Mouse (Mus musculus): Measurements from ENCODE around the gene Snd1. TPM values are rescaled to one million over a fixed set of nuclear protein-coding genes. Genes with fewer than 3 reads are reported as not detected.

The Snd1 gene
- polyA plus RNA-seq, 1 experiment from 2014 or later: 127 TPM

- H3K27me3 ChIP-seq (replicated peaks; ENCODE audit: control insufficient read depth, insufficient read depth, low read length): no peaks in the 10 kb centered on the region
- no peak overlapping the region for H3K4me3 ChIP-seq (ENCODE audit: low read length)
- H3K36me3 ChIP-seq (ENCODE audit: control insufficient read depth, insufficient read depth, low read length): peaks cover 12% of the 10 kb centered on the region; the same call in 1 of the 2 replicates
- H3K4me2 ChIP-seq (ENCODE audit: low read depth, low read length): no peak overlapping the region
- no peak for ATAC-seq
- WGBS: 85% methylated on average over 1 of the region's 1 CpGs
- H3K9me3 ChIP-seq (ENCODE audit: control insufficient read depth, low read length): no peaks in the 10 kb centered on the region
- H3K27ac ChIP-seq (ENCODE audit: low read length): no peak overlapping the region
- H3K9ac ChIP-seq (ENCODE audit: low read depth, low read length): no peak overlapping the region
- no peaks in the 10 kb centered on the region for H3K4me1 ChIP-seq (ENCODE audit: control insufficient read depth, insufficient read depth, low read length)
These were observed 46.5 kb downstream of the Snd1 start for GRCm38 (mm10) chr6:28521416-28521815.

GRCm38 (mm10) chr6:28525589-28525988 is 50.6 kb downstream of the Snd1 start:
- H3K27ac ChIP-seq (ENCODE audit: low read length): no peak overlapping the region
- 86% methylated on average over 2 of the region's 2 CpGs for WGBS
- no peaks in the 10 kb centered on the region for H3K4me1 ChIP-seq (ENCODE audit: control insufficient read depth, insufficient read depth, low read length)
- H3K4me2 ChIP-seq (ENCODE audit: low read depth, low read length): no peak overlapping the region
- no peak overlapping the region for H3K4me3 ChIP-seq (ENCODE audit: low read length)
- H3K9ac ChIP-seq (ENCODE audit: low read depth, low read length): no peak overlapping the region
- H3K36me3 ChIP-seq (ENCODE audit: control insufficient read depth, insufficient read depth, low read length): peaks cover 23% of the 10 kb centered on the region; the same call in 1 of the 2 replicates
- ATAC-seq: no peak
- no peaks in the 10 kb centered on the region for H3K9me3 ChIP-seq (ENCODE audit: control insufficient read depth, low read length)
- H3K27me3 ChIP-seq (replicated peaks; ENCODE audit: control insufficient read depth, insufficient read depth, low read length): no peaks in the 10 kb centered on the region

- 90% methylated on average over 10 of the region's 10 CpGs for WGBS
- no peak for ATAC-seq
- H3K4me1 ChIP-seq (ENCODE audit: control insufficient read depth, insufficient read depth, low read length): no peaks in the 10 kb centered on the region
- H3K27ac ChIP-seq (ENCODE audit: low read length): no peak overlapping the region
- peaks cover 22% of the 10 kb centered on the region; the same call in 1 of the 2 replicates for H3K36me3 ChIP-seq (ENCODE audit: control insufficient read depth, insufficient read depth, low read length)
- H3K9me3 ChIP-seq (ENCODE audit: control insufficient read depth, low read length): no peaks in the 10 kb centered on the region
- no peak overlapping the region for H3K4me3 ChIP-seq (ENCODE audit: low read length)
- H3K4me2 ChIP-seq (ENCODE audit: low read depth, low read length): no peak overlapping the region
- H3K27me3 ChIP-seq (replicated peaks; ENCODE audit: control insufficient read depth, insufficient read depth, low read length): no peaks in the 10 kb centered on the region
- no peak overlapping the region for H3K9ac ChIP-seq (ENCODE audit: low read depth, low read length)
These were observed 52.5 kb downstream of the Snd1 start for GRCm38 (mm10) chr6:28527459-28527858.

GRCm38 (mm10) chr6:28528208-28528607 is 53.3 kb downstream of the Snd1 start:
- Histone ChIP-seq H3K4me2 (ENCODE audit: low read depth, low read length) (no peak overlapping the region), H3K4me3 (ENCODE audit: low read length) (no peak overlapping the region), H3K4me1 (ENCODE audit: control insufficient read depth, insufficient read depth, low read length) (no peaks in the 10 kb centered on the region), H3K27ac (ENCODE audit: low read length) (no peak overlapping the region), H3K27me3 (replicated peaks; ENCODE audit: control insufficient read depth, insufficient read depth, low read length) (no peaks in the 10 kb centered on the region), H3K9me3 (ENCODE audit: control insufficient read depth, low read length) (no peaks in the 10 kb centered on the region), H3K9ac (ENCODE audit: low read depth, low read length) (no peak overlapping the region), H3K36me3 (ENCODE audit: control insufficient read depth, insufficient read depth, low read length) (peaks cover 22% of the 10 kb centered on the region; the same call in 1 of the 2 replicates)
- no peak for ATAC-seq
- 86% methylated on average over 6 of the region's 6 CpGs for WGBS

GRCm38 (mm10) chr6:28536464-28536863 is 61.5 kb downstream of the Snd1 start:
- H3K27ac ChIP-seq (ENCODE audit: low read length): no peak overlapping the region
- H3K4me3 ChIP-seq (ENCODE audit: low read length): no peak overlapping the region
- ATAC-seq: no peak
- no peak overlapping the region for H3K4me2 ChIP-seq (ENCODE audit: low read depth, low read length)
- H3K36me3 ChIP-seq (ENCODE audit: control insufficient read depth, insufficient read depth, low read length): 0 out of 2 replicates have a peak, but pooled peaks cover 5% of the 10 kb centered on the region
- H3K4me1 ChIP-seq (ENCODE audit: control insufficient read depth, insufficient read depth, low read length): no peaks in the 10 kb centered on the region
- no peaks in the 10 kb centered on the region for H3K27me3 ChIP-seq (replicated peaks; ENCODE audit: control insufficient read depth, insufficient read depth, low read length)
- no peak overlapping the region for H3K9ac ChIP-seq (ENCODE audit: low read depth, low read length)
- 93% methylated on average over 5 of the region's 5 CpGs for WGBS
- H3K9me3 ChIP-seq (ENCODE audit: control insufficient read depth, low read length): no peaks in the 10 kb centered on the region

GRCm38 (mm10) chr6:28537851-28538527 is 63.0 kb downstream of the Snd1 start:
- 78% methylated on average over 10 of the region's 10 CpGs for WGBS
- Histone ChIP-seq H3K4me1 (ENCODE audit: control insufficient read depth, insufficient read depth, low read length) (no peaks in the 10 kb centered on the region), H3K36me3 (ENCODE audit: control insufficient read depth, insufficient read depth, low read length) (0 out of 2 replicates have a peak, but pooled peaks cover 5% of the 10 kb centered on the region), H3K4me3 (ENCODE audit: low read length) (no peak overlapping the region), H3K9ac (ENCODE audit: low read depth, low read length) (no peak overlapping the region), H3K27me3 (replicated peaks; ENCODE audit: control insufficient read depth, insufficient read depth, low read length) (no peaks in the 10 kb centered on the region), H3K27ac (ENCODE audit: low read length) (no peak overlapping the region), H3K4me2 (ENCODE audit: low read depth, low read length) (no peak overlapping the region), H3K9me3 (ENCODE audit: control insufficient read depth, low read length) (no peaks in the 10 kb centered on the region)
- ATAC-seq: no peak

GRCm38 (mm10) chr6:28542298-28542701 is 67.4 kb downstream of the Snd1 start:
- Histone ChIP-seq H3K4me2 (ENCODE audit: low read depth, low read length) (no peak overlapping the region), H3K4me1 (ENCODE audit: control insufficient read depth, insufficient read depth, low read length) (no peaks in the 10 kb centered on the region)
- WGBS: 67% methylated on average over 6 of the region's 6 CpGs

DNA sequence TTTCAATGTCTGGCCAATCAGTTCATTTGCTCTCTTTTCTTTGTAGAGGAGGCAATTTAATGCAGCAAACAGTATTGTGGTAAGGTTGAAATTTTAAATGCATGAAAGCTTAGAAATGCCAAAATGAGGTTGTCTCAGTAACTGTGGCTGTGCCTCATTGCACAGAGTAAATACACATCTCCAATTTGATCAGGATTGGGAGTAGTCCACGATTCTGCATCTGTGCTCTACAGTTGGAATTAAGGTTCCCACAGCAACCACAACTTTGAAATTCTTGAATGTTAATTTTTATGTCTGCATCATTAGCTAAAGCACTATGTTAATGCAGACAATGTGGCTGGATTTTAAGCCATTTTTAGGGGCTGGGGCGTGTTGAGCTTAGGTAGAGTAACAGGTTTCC is 72.0 kb downstream of the Snd1 start:
- Histone ChIP-seq H3K9me3 (ENCODE audit: control insufficient read depth, low read length) (no peaks in the 10 kb centered on the region), H3K4me2 (ENCODE audit: low read depth, low read length) (no peak overlapping the region), H3K36me3 (ENCODE audit: control insufficient read depth, insufficient read depth, low read length) (peaks cover 11% of the 10 kb centered on the region), H3K4me3 (ENCODE audit: low read length) (no peak overlapping the region), H3K9ac (ENCODE audit: low read depth, low read length) (no peak overlapping the region), H3K27me3 (replicated peaks; ENCODE audit: control insufficient read depth, insufficient read depth, low read length) (no peaks in the 10 kb centered on the region), H3K4me1 (ENCODE audit: control insufficient read depth, insufficient read depth, low read length) (no peaks in the 10 kb centered on the region), H3K27ac (ENCODE audit: low read length) (no peak overlapping the region)
- WGBS: 89% methylated on average over 2 of the region's 2 CpGs
- no peak for ATAC-seq

More at GRCm38 (mm10) chr6:28542298-28542701, 67.4 kb downstream of the Snd1 start:
- no peak overlapping the region for H3K27ac ChIP-seq (ENCODE audit: low read length)
- H3K27me3 ChIP-seq (replicated peaks; ENCODE audit: control insufficient read depth, insufficient read depth, low read length): no peaks in the 10 kb centered on the region
- H3K9ac ChIP-seq (ENCODE audit: low read depth, low read length): no peak overlapping the region
- peaks cover 9% of the 10 kb centered on the region for H3K36me3 ChIP-seq (ENCODE audit: control insufficient read depth, insufficient read depth, low read length)
- no peak overlapping the region for H3K4me3 ChIP-seq (ENCODE audit: low read length)
- no peak for ATAC-seq
- H3K9me3 ChIP-seq (ENCODE audit: control insufficient read depth, low read length): no peaks in the 10 kb centered on the region

- WGBS: 87% methylated on average over 2 of the region's 2 CpGs
- no peak overlapping the region for H3K9ac ChIP-seq (ENCODE audit: low read depth, low read length)
- H3K4me3 ChIP-seq (ENCODE audit: low read length): no peak overlapping the region
- ATAC-seq: no peak
- H3K4me2 ChIP-seq (ENCODE audit: low read depth, low read length): no peak overlapping the region
- no peaks in the 10 kb centered on the region for H3K9me3 ChIP-seq (ENCODE audit: control insufficient read depth, low read length)
- peaks cover 11% of the 10 kb centered on the region for H3K36me3 ChIP-seq (ENCODE audit: control insufficient read depth, insufficient read depth, low read length)
- no peaks in the 10 kb centered on the region for H3K27me3 ChIP-seq (replicated peaks; ENCODE audit: control insufficient read depth, insufficient read depth, low read length)
- H3K4me1 ChIP-seq (ENCODE audit: control insufficient read depth, insufficient read depth, low read length): no peaks in the 10 kb centered on the region
- H3K27ac ChIP-seq (ENCODE audit: low read length): no peak overlapping the region
These were observed 74.4 kb downstream of the Snd1 start for GRCm38 (mm10) chr6:28549374-28549773.
